7 mouse cellular contexts compared by ENCODE assay signal in the genomic region with DNA sequence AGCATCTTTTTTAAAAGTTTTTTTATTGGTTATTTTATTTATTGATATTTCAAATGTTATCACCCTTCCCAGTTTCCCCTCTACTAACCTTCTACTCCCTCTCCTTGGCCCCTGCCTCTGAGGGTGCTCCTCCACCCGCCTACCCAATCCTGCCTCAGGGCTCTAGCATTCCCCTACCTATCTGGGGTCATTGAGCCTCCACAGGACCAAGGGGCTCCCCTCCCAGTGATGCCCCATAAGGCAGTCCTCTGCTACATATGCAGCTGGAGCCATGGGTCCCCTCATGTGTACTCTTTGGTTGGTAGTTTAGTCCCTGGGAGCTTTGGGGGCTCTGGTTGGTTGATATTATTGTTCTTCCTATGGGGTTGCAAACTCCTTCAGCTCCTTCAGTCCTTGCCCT. TPM values are rescaled to one million over a fixed set of nuclear protein-coding genes. Genes with fewer than 3 reads are reported as not detected.
"Had no signal": no experiment of that assay in that cellular context is flagged by ENCODE, and none has a peak within 500 bp of the region (broad histone marks: within the 10 kb centered on the region; RNA-seq: fewer than 3 reads in every experiment).

No protein-coding gene starts in this region.

RNA-seq across cellular contexts. Expression of gene Bpifc, which starts 15.1 kb away (rescaled TPM):
- polyA plus RNA-seq: midbrain, embryonic 12.5 days; midbrain, embryonic 14.5 days; midbrain, embryonic 16.5 days; myocyte; neural tube, embryonic 11.5 days; neural tube, embryonic 13.5 days; small intestine, adult 2 months had no signal
